Mouse (Mus musculus) urinary bladder, postnatal 14 days (tissue): ENCODE data around the gene Begain.
A peak's percentile ranks its signal among the peaks of the same experiment; 100 is the strongest.

Source experiments
- DNase-seq: peaks from one replicate; pipeline ENCODE4 v3.0.0; 2021; ENCODE audit warnings: low spot score

Gene Begain

DNA sequence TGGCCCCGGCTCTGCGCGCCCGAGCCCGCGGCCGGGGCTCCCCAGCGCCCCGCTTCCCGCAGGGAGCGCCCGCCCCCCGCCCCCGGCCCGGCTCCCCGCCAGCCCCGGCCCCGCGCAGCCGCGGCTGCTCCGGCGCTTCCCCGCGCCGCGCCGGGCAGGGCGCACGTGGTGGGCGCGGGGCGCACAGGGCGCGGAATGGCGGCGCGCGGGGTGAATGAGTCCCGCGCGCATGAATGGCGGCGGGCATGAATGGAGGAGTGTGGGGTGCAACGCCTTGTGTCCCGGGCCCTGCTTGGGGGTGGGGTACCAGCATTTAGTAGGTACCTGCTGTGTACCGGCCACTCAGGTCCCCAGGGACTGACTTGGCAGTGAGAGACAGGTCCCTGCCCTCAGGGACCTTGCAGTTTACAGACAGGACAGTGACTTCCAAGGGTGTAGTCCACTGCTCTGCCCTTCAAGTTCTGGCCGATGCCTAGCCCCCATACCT lies at the start of gene Begain:
Begain (minus strand) TSS at position 51 of the 487 bp plus-strand sequence.
- no peak for DNase-seq

DNA sequence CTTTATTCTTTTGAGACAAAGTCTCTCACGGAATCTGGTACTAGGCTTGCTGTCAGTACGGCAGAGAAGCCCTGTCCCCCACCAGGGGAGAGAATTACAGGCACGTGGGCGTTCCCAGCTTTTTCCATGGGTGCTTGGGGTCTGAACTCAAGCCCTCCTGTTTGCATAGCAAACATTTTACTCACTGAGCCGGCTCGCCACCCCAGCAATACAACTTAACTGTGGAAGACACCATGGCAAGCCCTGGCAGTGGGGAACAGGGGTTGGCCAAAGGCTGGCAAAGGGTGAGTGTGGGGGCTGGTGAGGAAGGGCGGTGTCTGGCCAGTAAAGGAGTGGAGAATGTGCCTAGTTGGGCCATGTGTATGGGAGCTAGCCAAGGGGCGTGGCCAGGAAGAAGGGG lies 47.7 kb upstream of the Begain start:
- no peak for DNase-seq

DNA sequence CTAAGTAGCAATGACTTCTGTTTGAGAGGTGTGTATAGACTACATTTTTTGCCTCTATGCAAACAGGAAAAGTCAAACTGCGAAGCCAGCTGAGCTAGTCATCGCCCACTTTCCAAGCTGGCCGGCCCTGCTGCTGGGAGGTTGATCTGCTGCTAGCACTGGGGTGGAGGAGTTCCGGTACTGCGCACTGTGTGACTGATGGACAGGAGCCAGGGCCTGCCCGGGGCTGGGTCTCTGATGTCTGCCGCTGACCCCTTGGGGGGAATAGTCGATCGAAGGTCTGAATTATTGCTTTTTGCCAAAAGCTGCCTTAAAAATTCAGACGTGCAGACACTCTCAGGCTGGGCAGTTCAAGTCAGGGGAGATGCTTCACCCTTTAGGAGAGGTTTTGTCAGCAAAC lies 47.1 kb upstream of the Begain start:
- no peak for DNase-seq

GRCm38 (mm10) chr12:109112996-109113592 lies 45.1 kb upstream of the Begain start:
- DNase-seq, result no peak

GRCm38 (mm10) chr12:109112354-109112995 lies 44.5 kb upstream of the Begain start:
- no peak for DNase-seq

- DNase-seq, result no peak
Observed at GRCm38 (mm10) chr12:109108911-109109310, 40.9 kb upstream of the Begain start.

GRCm38 (mm10) chr12:109100381-109100780 lies 32.4 kb upstream of the Begain start:
- no peak for DNase-seq

DNA sequence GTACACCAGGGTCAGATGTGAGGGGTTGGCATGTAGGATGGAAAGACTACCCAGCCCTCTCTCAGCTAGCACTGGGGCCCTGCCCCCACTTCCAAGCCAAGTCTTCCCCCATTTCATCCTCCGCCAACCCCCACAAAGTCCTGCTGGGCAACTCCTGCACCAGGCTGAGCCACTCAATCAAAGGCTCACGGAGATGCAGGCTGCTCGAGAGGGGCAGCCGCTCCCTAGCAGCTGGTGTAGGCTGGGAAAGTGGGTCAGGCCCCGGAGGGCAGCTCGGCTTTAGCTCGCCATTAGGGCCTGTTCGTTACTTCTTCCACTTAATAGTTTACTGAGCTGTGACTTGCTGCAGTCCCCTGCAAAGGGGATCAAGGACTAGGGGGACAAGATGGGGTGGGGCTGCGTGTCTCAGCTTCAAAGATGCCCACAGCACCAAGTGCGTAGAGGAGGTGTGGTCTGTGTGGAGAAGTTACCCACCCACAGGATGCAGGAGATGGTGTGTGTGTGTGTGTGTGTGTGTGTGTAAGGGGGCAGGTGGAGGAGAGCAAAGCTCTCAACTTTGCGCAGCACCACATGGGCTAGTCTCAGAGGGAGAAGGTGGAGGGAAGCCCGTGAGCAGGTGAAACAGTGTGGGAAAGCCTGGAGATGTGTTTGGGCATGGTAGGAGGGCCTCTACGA lies 22.6 kb upstream of the Begain start:
- no peak for DNase-seq

GRCm38 (mm10) chr12:109090041-109090440 lies 22.0 kb upstream of the Begain start:
- no peak for DNase-seq

GRCm38 (mm10) chr12:109086111-109086510 lies 18.1 kb upstream of the Begain start:
- no peak for DNase-seq

DNA sequence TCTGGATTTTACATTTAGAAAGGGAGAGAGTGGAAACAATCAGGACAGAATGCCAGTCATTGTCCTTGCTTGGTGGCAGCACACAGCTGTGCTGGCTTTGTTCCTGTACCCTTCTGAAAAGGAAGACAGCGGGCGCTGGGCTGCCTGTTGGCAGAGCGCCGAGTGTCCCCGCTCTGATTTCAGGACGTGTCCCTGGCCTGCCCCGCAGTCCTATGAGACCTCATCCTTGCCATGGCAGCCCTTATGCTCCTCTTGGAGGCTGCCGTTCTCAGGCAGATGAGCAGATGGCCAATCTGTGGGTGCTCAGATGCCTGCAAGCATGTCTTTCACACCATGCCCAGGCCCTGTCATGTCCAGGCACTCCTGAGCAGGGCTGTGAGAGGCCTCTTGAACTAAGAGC lies 17.7 kb upstream of the Begain start:
- DNase-seq, result no peak

- no peak for DNase-seq
Observed at GRCm38 (mm10) chr12:109085046-109085445, 17.0 kb upstream of the Begain start.

DNA sequence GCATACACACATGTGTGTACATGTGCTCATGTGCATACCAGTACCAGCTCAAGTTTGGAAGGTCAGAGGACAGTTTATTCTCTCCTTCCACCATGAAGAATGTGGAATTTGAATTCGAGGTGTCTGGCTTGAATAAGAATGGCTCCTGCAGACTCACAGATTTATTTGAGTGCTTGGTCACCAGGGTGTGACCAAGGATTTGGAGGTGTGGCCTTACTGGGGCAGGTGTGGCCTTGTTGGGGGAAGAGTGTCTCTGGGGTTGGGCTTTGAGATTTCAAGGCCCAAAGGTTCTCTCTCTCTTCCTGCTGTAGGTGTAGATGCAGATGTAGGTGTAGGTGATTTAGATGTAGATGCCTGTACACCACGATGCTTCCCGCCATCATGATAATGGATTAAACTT lies 15.5 kb upstream of the Begain start:
- DNase-seq, result no peak

- no peak for DNase-seq
Observed at GRCm38 (mm10) chr12:109077036-109077435, 9.0 kb upstream of the Begain start.

GRCm38 (mm10) chr12:109074777-109075285 lies 6.8 kb upstream of the Begain start:
- no peak for DNase-seq

- DNase-seq, result no peak
Observed at GRCm38 (mm10) chr12:109074106-109074505, 6.1 kb upstream of the Begain start.

GRCm38 (mm10) chr12:109071248-109071647 lies 3.2 kb upstream of the Begain start:
- DNase-seq, result no peak

DNA sequence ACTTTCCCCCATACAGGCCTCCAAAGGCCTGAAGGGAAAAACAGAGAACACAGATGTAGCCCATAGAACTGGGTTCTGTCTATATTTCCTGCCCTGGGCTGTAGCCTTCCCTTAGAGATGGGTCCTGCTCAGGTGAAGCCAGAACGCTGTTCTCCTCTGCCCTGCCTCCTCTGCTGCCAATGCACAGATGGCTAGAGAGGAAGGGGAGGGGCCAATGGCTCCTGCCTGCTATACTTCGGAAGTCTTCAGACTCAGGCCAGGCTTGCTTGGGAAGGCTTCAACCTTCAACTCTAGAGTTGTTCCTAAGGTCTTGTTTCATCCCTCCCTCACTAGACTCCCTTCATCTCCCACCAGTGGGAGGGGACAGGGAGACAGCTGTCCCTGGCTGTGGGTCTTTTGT lies 1.7 kb upstream of the Begain start:
- no peak for DNase-seq

DNA sequence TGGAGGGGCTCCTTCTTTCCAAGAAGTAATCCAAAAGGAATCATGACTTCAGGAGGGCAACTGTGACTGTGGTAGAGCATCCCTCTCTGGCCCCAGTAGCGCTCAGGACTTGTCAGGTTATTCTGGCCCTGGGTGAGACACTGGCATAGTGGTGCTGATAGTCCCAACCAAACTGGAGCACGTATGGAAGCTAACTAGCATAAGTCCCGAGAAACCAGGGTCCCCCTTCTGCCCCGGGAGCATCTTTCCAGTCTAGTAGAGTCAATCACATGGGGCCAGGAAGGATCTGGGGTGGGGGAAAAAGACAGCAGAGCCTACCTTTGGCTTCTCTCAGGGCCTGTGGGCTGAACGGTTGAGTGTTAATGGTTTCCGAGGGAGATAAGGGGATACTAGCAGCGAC lies 721 bp upstream of the Begain start:
- no peak for DNase-seq

DNA sequence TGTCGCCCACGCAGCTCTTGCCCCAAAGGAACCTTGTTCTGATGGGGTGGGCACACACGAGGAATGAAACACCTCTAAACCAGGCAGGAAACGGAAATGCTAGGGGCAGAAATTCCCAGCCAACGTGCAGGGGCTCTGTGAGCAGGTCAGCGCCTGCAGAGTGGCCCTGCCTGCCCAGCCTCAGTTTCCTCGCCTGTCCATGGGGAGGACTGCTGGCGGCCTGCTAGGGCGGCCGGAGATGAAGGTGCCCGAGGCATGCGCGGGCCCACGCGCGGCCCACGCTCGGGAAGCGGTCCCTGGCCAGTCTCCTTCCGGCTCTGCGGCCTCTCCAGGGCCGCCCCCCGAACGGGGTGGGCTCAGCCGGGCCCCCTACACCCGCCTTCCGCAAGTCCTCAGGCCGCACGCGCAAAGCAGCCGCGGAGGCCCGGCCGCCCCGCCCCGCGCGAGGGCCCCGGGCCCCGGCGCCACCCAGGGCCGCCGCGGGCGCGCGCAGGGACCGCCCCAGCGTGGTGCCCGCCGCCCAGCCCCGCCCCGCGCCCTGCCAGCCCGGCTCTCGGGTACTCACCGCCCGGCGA lies 369 bp downstream of the Begain start:
- DNase-seq, result peak; percentile 23

DNA sequence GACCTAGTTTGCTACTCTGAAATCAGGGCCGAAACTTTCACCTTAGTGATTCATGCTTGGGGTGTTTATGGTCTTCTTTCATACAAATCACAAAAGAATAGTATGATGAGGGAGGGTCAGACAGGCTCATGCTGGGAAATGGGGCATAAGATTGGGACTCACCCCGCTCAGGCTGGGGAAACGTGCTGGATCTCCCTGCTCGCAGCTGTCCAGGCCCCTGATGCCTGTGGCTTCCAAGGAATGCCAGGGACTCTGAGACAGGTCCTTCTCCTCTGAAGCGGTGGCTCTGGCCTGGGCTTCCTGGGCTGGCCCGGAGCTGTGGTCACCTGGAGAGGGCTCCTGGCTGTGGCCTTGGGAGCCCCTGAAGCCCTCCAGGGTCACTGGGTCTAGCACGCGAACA lies 9.4 kb downstream of the Begain start:
- DNase-seq, result no peak

- DNase-seq, result no peak
Observed at GRCm38 (mm10) chr12:109057736-109058135, 10.3 kb downstream of the Begain start.
